Mouse (Mus musculus) heart, adult 9 months (tissue): ENCODE data around the gene Vmn1r210.
"Not testable (repeated sequence)": the region's sequence is repeated elsewhere in the genome, so short reads cannot be mapped to it uniquely, and the experiment has no call there.

ENCODE experiments used
- DNase-seq, 2 experiments: peaks; one replicate each; pipeline ENCODE4 v3.0.0; 2022; ENCODE audit warnings: low spot score in 2 of 2

The Vmn1r210 gene

GRCm38 (mm10) chr13:22831248-22831647 is at the start of gene Vmn1r210:
TSS of gene Vmn1r210 (minus strand) at chr13:22831348.
- DNase-seq = no peak

- no peak for DNase-seq
Measured at GRCm38 (mm10) chr13:22879257-22879656, 48.1 kb upstream of the Vmn1r210 start.

DNA sequence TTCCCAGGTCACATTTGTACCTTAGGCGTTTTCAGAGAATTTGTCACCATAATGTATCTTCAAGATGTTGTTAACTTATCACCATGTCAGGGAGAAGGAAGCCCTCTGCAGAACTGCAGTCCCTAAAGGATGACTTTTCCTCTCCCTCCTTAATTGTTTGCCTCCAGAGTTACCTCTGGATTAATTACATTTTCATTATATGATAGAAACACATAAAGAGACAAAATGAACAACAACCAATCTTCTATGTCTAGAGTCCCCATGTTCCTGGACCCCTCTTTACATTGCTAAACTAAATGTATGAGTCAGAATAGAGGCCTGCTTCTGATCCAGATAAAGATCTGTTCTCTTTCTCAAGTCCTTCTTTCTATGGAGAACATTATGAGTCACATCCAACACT is 26.3 kb upstream of the Vmn1r210 start, which contains the start of gene Vmn1r211:
Vmn1r211 (minus strand) TSS at position 101 of the 400 bp plus-strand sequence.
- no peak for DNase-seq

- no peak for DNase-seq
Measured at GRCm38 (mm10) chr13:22854760-22855159, 23.6 kb upstream of the Vmn1r210 start.

GRCm38 (mm10) chr13:22846798-22847197 is 15.7 kb upstream of the Vmn1r210 start:
- no peak for DNase-seq

- DNase-seq = not testable (repeated sequence)
Measured at GRCm38 (mm10) chr13:22844304-22844703, 13.2 kb upstream of the Vmn1r210 start.

GRCm38 (mm10) chr13:22829395-22829794 is 1.8 kb downstream of the Vmn1r210 start:
- DNase-seq = not testable (repeated sequence)

- DNase-seq = not testable (repeated sequence)
Measured at GRCm38 (mm10) chr13:22821601-22822000, 9.5 kb downstream of the Vmn1r210 start.

DNA sequence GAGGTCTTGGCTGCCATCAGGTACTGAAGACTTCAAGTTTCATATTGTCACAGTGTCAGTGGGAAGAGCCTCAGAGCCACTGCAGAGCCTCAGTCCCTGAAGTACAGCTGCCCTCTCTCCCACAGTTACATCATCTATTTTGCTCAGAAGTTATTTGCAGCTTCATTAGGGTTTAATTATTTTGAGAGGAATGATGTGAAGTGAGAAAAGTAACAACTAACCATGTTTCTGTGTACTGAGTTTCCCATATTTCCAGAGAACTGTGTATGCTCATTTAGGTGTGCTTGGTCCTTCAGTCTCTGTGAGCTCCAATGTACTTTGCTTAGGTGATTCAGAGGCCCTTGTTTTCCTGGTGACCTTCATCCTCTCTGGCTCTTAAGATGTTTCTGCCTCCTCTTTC is 21.6 kb downstream of the Vmn1r210 start, which contains the start of gene Vmn1r209:
Vmn1r209 (minus strand) TSS at position 101 of the 400 bp plus-strand sequence.
- DNase-seq = not testable (repeated sequence)

DNA sequence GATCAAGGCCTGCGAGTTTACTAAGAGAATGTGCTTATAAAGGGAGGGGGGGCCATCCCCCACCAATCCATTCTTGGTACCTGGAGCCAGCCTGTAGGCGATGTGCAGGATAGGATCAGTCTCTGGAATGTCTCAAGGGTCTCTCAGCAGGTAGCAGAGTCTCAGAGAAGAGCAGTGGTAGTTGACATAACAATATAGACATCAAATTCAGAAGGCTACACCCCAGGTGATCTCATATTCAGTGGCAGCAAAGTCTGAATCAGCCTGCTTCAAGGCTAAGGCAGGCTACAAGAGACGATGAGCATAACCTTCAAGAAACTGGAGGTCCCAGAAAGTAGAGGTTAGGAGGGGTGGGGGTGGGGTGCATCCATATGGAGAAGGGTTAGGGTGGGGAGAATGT is 43.1 kb downstream of the Vmn1r210 start:
- not testable (repeated sequence) for DNase-seq

DNA sequence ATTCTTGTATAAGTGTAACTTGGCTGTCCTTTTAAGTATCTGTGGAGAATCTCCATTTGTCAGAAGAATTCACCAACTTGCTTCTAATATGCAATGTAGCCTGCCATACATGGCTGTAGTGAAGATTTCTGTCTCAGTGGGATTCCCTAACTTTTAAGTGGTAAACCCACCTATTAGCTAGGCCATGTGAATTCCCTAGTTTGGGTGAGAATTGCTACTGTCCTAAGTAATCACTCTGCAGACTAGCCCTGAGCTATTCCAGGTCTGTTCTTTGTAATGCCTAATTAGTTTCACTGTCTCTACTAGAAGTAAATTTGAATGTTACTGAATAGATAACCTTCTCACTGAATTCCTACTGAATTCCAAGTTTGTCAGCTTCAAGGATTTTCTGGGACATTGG is 47.0 kb downstream of the Vmn1r210 start:
- DNase-seq = not testable (repeated sequence)

- not testable (repeated sequence) for DNase-seq
Measured at GRCm38 (mm10) chr13:22777300-22777699, 53.8 kb downstream of the Vmn1r210 start, which contains the start of gene Vmn1r208. TSS of gene Vmn1r208 (minus strand) at chr13:22777400.
